Mouse (Mus musculus): ENCODE measurements at regions not wholly inside any gene's neighbourhood (a gene's known extent, or its start where the extent isn't known, plus 50 kb on each side); places are given as distances from the start of the nearest gene placed in this dataset.

GRCm38 (mm10) chr1:35765692-35766091 lies 302.5 kb upstream of the Hs6st1 start:
- intact Hi-C loops (cut with DNase I) = no loop called here
- DNase-seq = no peak

DNA sequence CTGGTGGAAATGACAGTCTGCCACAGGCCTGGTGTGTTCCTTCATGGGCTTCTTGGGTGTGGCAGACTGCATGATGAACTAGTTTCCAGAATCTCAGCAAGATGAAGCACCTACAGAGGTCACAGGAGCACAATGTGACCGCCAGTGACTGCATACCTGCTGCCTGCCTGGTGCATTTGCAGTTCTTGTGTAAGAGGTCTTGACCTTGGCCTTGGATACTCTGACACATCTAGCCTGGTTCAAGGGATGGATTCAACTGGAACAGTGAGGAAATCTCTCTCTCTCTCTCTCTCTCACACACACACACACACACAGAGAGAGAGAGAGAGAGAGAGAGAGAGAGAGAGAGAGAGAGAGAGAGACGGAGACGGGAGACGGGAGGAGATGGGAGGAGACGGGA lies 301.9 kb upstream of the Hs6st1 start:
- DNase-seq = no peak
- intact Hi-C loops (cut with DNase I) = no loop called here

GRCm38 (mm10) chr1:35772567-35772966 lies 295.6 kb upstream of the Hs6st1 start:
- intact Hi-C loops (cut with DNase I) = no loop called here
- DNase-seq = no peak

DNA sequence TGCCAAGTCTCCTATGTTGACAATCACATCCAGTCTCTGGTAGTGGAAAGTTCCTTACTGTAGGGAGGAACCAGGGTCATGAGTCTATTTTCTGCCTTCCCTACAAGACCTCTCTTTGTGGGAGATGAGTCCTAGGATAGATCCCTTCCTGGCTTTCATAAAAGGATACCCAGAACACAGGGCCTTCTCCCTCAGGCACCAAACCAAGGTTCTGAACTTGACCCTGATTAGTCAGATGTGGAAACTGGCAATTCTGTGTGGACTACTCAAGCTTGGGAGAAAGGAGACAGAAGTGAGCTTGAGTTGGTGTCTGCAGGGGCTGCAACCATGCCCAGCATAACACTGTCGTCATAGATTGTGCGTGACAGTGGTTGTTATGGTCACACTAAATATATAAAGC lies 293.6 kb upstream of the Hs6st1 start:
- no peak for DNase-seq
- intact Hi-C loops (cut with DNase I) = no loop called here

DNA sequence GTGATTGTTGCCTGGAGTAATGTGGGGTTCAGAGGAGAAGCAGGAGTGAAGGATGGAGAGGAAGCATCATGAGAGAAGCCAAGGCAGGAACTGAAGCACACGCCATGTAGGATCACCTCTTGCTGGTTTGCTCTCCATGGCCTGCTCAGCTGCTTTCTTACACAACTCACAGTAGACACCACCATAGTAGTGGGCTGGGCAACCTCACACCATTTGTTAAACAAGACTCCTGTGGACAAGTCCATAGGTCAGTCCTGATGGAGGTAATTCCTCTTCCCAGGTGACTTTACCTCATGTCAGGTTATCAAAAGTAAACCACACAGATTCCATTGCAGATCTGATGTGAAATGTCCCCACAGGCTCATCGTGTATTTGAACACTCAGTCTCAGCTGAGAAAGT lies 285.5 kb upstream of the Hs6st1 start:
- intact Hi-C loops (cut with DNase I) = no loop called here
- DNase-seq = no peak

DNA sequence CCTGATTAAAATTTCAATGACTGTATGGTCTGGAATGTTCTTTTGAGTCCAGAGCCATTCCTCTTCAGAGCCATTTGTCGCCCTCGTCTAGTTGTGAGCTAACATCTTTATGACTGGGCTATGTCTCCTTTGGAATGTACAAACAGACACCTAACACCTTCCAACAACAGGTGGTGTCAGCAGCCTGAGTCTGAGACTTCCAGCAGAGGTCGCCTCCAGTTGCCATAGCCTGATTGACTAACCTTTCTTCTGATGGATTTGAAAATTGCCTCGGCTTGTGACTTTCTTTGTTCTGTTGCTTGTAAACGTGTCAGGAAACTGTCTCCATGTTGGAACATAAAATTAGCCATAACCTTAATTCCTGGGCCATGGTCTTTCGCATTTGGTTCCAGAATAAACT lies 284.8 kb upstream of the Hs6st1 start:
- no peak for DNase-seq

GRCm38 (mm10) chr1:35786241-35786640 lies 282.0 kb upstream of the Hs6st1 start:
- intact Hi-C loops (cut with DNase I) = no loop called here
- DNase-seq = no peak

More for the DNA sequence above, 284.8 kb upstream of the Hs6st1 start:
- intact Hi-C loops (cut with DNase I) = no loop called here

GRCm38 (mm10) chr1:35786668-35787213 lies 281.5 kb upstream of the Hs6st1 start:
- intact Hi-C loops (cut with DNase I) = no loop called here
- DNase-seq = no peak

- intact Hi-C loops (cut with DNase I) = no loop called here
- no peak for DNase-seq
Measured at GRCm38 (mm10) chr1:35797064-35797463, 271.1 kb upstream of the Hs6st1 start.

- intact Hi-C loops (cut with DNase I) = no loop called here
- no peak for DNase-seq
Measured at GRCm38 (mm10) chr1:35797526-35797925, 270.7 kb upstream of the Hs6st1 start.

DNA sequence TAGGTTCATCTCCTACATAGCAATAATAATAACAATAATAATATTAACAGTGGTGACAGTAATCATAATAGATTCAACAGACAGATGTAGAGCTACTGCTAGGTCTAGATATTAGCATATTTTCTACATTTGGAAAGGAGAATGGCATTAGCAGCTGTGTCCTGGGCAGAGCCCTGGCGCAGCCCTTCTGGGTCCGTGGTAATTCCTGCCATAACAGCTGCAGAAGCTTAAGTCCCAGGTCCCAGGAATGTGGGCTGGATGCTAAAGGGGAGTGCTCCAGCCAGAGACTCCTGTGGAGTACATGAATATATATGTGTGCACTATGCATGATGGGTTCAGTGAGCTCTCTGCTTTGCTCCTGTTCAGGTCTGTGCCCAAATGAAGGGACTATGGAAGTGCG lies 262.7 kb upstream of the Hs6st1 start:
- intact Hi-C loops (cut with DNase I) = no loop called here
- DNase-seq = no peak

DNA sequence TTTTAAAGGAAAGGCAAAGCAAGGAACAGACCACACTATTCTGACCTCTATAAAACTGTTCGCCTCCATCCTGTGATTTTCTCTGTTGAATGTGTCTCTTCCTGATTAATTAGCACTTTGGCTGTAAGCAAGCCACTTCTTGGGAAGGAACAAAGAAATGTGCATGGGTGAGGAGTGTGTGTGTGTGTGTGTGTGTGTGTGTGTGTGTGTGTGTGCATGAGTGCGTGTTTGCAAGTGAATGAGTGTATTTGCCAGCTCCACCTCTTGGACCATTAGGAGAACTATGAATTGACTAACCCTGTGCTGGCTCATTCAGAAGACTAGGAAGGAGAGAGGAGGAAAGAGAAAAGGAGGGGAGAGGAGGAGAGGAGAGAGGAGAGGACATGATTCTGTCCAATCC lies 261.9 kb upstream of the Hs6st1 start:
- intact Hi-C loops (cut with DNase I) = no loop called here
- DNase-seq = no peak

DNA sequence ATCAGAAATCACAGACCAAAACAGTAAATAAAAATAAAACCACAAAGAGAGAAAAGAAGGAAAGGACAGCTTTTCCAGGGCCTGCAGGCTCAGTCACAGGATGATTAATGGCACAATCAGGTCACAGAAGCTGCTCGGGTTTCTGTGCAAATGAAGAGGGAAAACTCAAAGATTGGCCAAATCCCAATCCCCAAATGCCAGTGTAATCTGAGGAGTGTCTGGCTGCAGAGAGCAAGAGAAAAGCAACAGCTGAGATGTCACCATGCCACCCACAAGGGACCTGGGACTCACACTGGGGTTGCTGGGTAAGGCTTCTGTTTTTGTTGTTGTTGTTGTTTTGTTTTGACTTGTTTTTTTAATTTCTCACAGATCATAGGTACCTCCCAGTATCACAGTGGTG lies 261.5 kb upstream of the Hs6st1 start:
- DNase-seq = no peak

DNA sequence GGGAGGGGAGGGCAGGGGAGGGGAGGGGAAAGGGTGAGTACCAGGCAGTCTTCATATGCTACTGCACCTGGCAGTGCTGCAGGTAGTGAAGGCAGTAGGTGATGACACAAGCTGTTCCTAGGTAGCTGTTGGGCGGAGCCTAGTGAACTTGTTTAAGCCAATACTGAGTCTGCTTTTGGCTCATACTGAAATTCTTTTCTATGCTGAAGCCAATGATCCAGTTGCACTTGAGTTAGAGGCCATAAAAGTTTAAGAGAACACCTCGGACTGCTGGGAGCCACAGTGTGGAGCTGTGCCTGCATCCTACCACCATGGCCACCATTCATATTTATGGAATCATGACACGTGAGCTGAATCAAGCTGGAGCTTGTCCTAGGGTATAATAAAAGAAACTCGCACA lies 259.3 kb upstream of the Hs6st1 start:
- no peak for DNase-seq
- intact Hi-C loops (cut with DNase I) = no loop called here

More for the DNA sequence above, 261.5 kb upstream of the Hs6st1 start:
- intact Hi-C loops (cut with DNase I) = no loop called here

DNA sequence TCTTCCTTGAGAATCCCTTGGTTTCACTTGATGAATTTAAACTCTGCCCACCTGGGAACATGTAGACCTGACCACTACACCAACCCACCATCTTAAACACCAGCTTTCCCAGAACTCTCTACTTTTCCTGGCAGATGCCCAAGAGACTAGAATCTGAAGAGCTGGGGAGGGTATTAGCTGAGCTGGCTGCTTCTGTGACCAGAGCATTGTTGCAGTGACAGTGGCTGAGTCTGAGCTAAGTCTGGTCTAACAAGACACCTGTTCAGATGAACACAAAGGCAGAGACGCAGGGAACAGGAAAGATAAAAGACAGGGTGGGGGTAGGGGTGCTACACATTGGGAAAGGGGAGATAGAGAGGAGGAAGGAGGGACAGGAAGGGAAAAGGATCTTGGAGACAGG lies 258.9 kb upstream of the Hs6st1 start:
- DNase-seq = no peak

DNA sequence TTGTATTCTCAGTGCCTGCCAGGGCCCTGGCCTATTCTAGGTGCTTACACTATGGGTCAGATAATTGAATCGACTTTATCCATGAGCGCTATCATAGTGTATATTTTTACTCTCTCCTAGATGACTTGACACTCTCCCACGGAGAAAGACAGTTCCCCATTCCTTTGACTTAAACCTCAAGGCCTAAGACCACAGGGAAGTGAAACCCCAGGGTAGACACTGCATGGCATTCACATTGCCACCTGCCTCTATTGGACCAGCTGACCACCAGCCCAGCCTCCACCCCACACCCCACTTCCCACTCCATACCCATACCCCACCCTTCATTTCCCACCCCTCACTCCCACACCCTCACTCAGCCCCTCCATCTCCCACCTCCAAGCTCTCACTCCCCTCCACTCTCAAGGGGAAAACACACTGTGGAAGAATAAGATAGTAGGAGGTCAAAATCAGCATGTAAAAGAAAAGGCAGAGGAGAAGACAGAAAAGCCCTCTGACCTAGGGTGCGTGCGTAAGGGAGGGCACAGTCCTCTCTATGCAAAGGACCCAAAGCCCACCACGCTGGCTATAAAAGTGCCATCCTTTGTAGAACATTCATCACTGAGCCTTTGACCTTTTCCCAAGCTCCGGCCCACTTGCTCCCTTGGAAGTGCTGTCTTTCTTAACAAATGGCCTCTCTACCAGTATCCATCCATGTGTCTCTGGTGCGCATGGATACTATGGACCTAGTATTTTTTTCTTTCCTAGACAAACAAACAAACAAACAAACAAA lies 257.4 kb upstream of the Hs6st1 start:
- intact Hi-C loops (cut with DNase I) = no loop called here
- DNase-seq = no peak

More for the DNA sequence above, 258.9 kb upstream of the Hs6st1 start:
- intact Hi-C loops (cut with DNase I) = no loop called here

DNA sequence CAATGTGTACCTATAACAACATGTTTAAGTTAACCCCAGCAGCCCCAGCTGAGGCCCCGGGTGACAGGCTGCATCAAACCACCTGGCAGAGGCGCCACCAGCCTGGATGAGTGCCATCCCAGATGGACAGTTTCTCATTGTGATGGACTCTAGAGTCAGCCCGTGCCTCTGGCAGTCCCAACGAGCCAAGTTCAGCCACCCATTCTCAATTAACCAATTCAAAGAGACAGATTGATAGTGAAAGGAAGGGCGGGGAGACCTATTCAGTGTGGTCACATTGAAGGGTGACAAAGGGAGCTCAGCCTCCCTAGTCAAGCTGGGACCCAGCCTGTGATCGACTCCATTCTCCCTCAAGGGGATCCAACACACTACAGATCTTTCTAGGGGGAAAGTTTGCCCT lies 256.8 kb upstream of the Hs6st1 start:
- no peak for DNase-seq
- intact Hi-C loops (cut with DNase I) = no loop called here

GRCm38 (mm10) chr1:35811795-35812194 lies 256.4 kb upstream of the Hs6st1 start:
- intact Hi-C loops (cut with DNase I) = no loop called here

DNA sequence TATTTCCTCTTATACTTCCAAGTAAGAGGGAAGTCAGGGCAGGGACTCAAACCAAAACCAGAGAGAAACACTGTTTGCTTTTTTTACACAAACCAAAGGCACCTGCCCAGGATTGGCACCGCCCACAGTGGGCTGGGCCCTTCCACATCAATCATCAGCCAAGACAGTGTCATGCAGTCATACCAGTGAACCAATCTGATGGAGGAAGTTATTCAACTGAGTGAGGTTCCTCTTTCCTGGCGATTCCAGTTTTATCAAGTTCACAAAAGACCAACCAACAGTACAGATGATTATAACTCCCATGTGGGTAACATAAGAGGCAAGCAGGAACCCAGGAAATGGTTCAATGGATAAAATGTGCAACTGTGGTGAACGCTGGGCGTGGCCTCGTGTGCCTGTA lies 254.6 kb upstream of the Hs6st1 start:
- DNase-seq = no peak
- intact Hi-C loops (cut with DNase I) = no loop called here

More at GRCm38 (mm10) chr1:35811795-35812194, 256.4 kb upstream of the Hs6st1 start:
- no peak for DNase-seq

DNA sequence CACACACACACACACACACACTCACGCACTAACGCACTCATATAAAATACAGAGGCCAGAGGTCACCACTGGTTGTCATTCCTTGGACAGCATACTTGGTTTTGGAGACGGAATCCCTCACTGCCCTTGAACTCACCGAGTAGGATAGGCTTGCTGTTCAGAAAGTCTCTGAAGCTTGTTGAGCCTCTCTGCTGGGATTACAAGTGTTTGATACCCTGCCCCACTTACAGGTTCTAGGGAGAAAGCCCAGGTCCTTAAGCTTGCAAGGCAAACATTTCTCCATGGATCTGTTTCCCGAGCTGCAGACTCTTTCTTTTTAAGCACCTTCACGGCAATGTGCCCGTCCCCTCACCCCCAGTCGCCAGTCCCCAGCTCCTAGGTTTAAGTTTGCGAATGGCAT lies 254.0 kb upstream of the Hs6st1 start:
- no peak for DNase-seq
- intact Hi-C loops (cut with DNase I) = no loop called here

DNA sequence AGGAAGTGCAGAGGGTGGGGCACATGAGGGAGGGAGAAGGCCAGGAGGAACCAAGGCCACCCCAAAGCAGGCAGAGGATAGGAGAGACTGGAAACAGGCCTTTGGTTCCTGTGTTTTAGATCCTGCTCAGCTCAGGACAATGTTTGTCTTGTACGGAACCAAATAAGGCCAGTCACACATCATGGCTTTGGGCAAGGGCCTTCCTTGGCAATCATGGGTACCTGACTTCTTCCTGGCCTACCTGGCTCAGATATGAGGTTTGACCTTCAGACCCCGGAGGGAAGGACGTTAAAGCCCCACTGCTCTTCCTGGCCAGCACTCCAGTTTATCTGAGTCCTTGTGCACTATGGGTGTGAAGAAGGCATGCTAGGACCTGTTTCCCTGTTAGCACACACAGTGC lies 253.4 kb upstream of the Hs6st1 start:
- no peak for DNase-seq
- intact Hi-C loops (cut with DNase I) = no loop called here

DNA sequence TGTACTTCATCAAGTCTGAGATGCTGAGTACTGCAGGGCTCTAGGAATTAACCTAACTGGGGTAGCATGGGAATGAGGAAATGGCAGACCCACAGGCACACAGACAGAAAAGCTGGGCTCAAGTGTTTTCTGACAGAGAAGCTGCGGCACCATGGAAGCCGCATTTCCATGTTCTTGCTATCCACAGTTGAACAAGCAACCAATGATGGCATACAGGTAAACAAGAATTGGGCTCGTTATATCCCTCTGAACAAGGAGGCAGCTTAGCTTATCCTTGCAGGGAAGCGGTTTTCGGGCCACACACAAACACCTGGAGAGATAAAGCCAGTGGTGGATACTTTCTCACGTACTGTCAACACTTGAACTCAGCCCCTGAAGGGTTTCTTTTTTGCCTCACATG lies 246.4 kb upstream of the Hs6st1 start:
- intact Hi-C loops (cut with DNase I) = no loop called here
- DNase-seq = no peak
